Mouse (Mus musculus) intestine, embryonic 14.5 days (tissue): ENCODE results near the gene Vmn2r83. TPM values are rescaled to one million over a fixed set of nuclear protein-coding genes. Genes with fewer than 3 reads are reported as not detected.

Source experiments
- ATAC-seq: fragments of 200-750 bp; cut with Nextera tagmentation; replicated peaks from 2 replicates; pipeline ENCODE4 v1.8.0; 2017; ENCODE audit warnings: low read depth, moderate number of reproducible peaks, moderate TSS enrichment, moderate library complexity; ENCODE audit not compliant: low FRiP score, low TSS enrichment
- DNase-seq: peaks from one replicate; pipeline ENCODE4 v3.0.0-alpha.2; 2018; ENCODE audit warnings: low spot score
- H3K27ac ChIP-seq: fragments of 300-500 bp; sonication (generic); 2 replicates; pipeline ENCODE4 v1.5.1; 2014; ENCODE audit warnings: low read depth, mild to moderate bottlenecking, control low read depth
- H3K27me3 ChIP-seq: fragments of 300-500 bp; sonication (generic); replicated peaks from 2 replicates; pipeline ENCODE4 v1.6.1; 2014; ENCODE audit warnings: low read length, control low read depth; ENCODE audit not compliant: control insufficient read depth, insufficient read depth
- H3K36me3 ChIP-seq: fragments of 300-500 bp; sonication (generic); 2 replicates; pipeline ENCODE4 v1.6.1; 2014; ENCODE audit warnings: low read length, control low read depth; ENCODE audit not compliant: control insufficient read depth, insufficient read depth
- H3K4me1 ChIP-seq: fragments of 300-500 bp; sonication (generic); replicated peaks from 2 replicates; pipeline ENCODE4 v1.6.1; 2014; ENCODE audit warnings: low read length, control low read depth, mixed read lengths; ENCODE audit not compliant: control insufficient read depth, insufficient read depth
- H3K4me2 ChIP-seq: fragments of 300-500 bp; sonication (generic); 2 replicates; pipeline ENCODE4 v1.6.1; 2014; ENCODE audit warnings: low read length
- H3K4me3 ChIP-seq: fragments of 300-500 bp; sonication (generic); 2 replicates; pipeline ENCODE4 v1.5.1; 2014; ENCODE audit warnings: low read depth, low read length, control low read depth, mixed read lengths
- H3K9ac ChIP-seq: fragments of 300-500 bp; sonication (generic); 2 replicates; pipeline ENCODE4 v1.6.1; 2014; ENCODE audit warnings: mild to moderate bottlenecking, low read length
- H3K9me3 ChIP-seq: fragments of 300-500 bp; sonication (generic); 2 replicates; pipeline ENCODE4 v1.6.1; 2016; ENCODE audit warnings: low read length, control low read depth; ENCODE audit not compliant: control insufficient read depth
- WGBS: fragments of 180-500 bp; shearing (Covaris S2); extraction: QIAGEN DNeasy Blood & Tissue Kit; methylation state at CpG from one replicate; pipeline ENCODE4 v1.1.7; 2014; 5-methylcytosine and 5-hydroxymethylcytosine counted together
- polyA plus RNA-seq: library from polyadenylated mRNA; unstranded; fragments of >200 nt; fragmentation: Nextera tagmentation; extraction: Ambion mirVana; gene quantifications from 2 replicates; pipeline ENCODE4 v1.2.1, GENCODE M21; 2014

Gene Vmn2r83
- polyA plus RNA-seq, 1 experiment from 2014 or later: not detected

GRCm38 (mm10) chr10:79534426-79534825, 65.9 kb downstream of the Vmn2r83 start:
- Histone ChIP-seq H3K4me3 (no peak overlapping the region), H3K36me3 (peaks cover 22% of the 10 kb centered on the region), H3K4me2 (no peak overlapping the region), H3K27me3 (no peaks in the 10 kb centered on the region), H3K27ac (no peak overlapping the region), H3K9ac (no peak overlapping the region), H3K4me1 (peaks cover 7% of the 10 kb centered on the region; the same call in 1 of the 2 replicates), H3K9me3 (no peaks in the 10 kb centered on the region)
- WGBS: 83% methylated on average over 2 of the region's 2 CpGs
- no peak for ATAC-seq
- DNase-seq: peak; percentile 51

GRCm38 (mm10) chr10:79535431-79535830, 66.9 kb downstream of the Vmn2r83 start:
- Histone ChIP-seq H3K27ac (no peak overlapping the region), H3K4me2 (no peak overlapping the region), H3K9ac (no peak overlapping the region), H3K27me3 (no peaks in the 10 kb centered on the region), H3K4me1 (peaks cover 7% of the 10 kb centered on the region; the same call in 1 of the 2 replicates), H3K9me3 (no peaks in the 10 kb centered on the region), H3K4me3 (no peak overlapping the region), H3K36me3 (peaks cover 28% of the 10 kb centered on the region)
- DNase-seq (peak; percentile 31), ATAC-seq (no peak)
- 66% methylated on average over 1 of the region's 1 CpGs for WGBS

GRCm38 (mm10) chr10:79536461-79537080, 68.0 kb downstream of the Vmn2r83 start:
- Histone ChIP-seq H3K4me1 (peaks cover 7% of the 10 kb centered on the region; the same call in 1 of the 2 replicates), H3K36me3 (peaks cover 40% of the 10 kb centered on the region), H3K27me3 (no peaks in the 10 kb centered on the region), H3K4me3 (no peak overlapping the region), H3K27ac (no peak overlapping the region), H3K9me3 (no peaks in the 10 kb centered on the region), H3K9ac (no peak overlapping the region), H3K4me2 (no peak overlapping the region)
- ATAC-seq (no peak), DNase-seq (peak; percentile 49)
- 71% methylated on average over 12 of the region's 12 CpGs for WGBS

GRCm38 (mm10) chr10:79537271-79537670, 68.7 kb downstream of the Vmn2r83 start:
- Histone ChIP-seq H3K9me3 (no peaks in the 10 kb centered on the region), H3K27me3 (no peaks in the 10 kb centered on the region), H3K27ac (no peak overlapping the region), H3K36me3 (peaks cover 47% of the 10 kb centered on the region), H3K4me3 (no peak overlapping the region), H3K9ac (no peak overlapping the region), H3K4me2 (no peak overlapping the region), H3K4me1 (peaks cover 7% of the 10 kb centered on the region; the same call in 1 of the 2 replicates)
- ATAC-seq (no peak), DNase-seq (peak; percentile 38)
- WGBS: 89% methylated on average over 7 of the region's 7 CpGs

GRCm38 (mm10) chr10:79537781-79538180, 69.2 kb downstream of the Vmn2r83 start:
- 83% methylated on average over 2 of the region's 2 CpGs for WGBS
- Histone ChIP-seq H3K36me3 (peaks cover 52% of the 10 kb centered on the region), H3K27me3 (no peaks in the 10 kb centered on the region), H3K27ac (no peak overlapping the region), H3K9ac (no peak overlapping the region), H3K4me1 (peaks cover 4% of the 10 kb centered on the region; the same call in 1 of the 2 replicates), H3K9me3 (no peaks in the 10 kb centered on the region), H3K4me3 (no peak overlapping the region), H3K4me2 (no peak overlapping the region)
- DNase-seq (peak; percentile 38), ATAC-seq (no peak)

GRCm38 (mm10) chr10:79538323-79538722, 69.8 kb downstream of the Vmn2r83 start:
- Histone ChIP-seq H3K4me3 (no peak overlapping the region), H3K27ac (no peak overlapping the region), H3K4me2 (no peak overlapping the region), H3K27me3 (no peaks in the 10 kb centered on the region), H3K4me1 (peaks cover 4% of the 10 kb centered on the region; the same call in 1 of the 2 replicates), H3K36me3 (peaks cover 57% of the 10 kb centered on the region), H3K9me3 (no peaks in the 10 kb centered on the region), H3K9ac (no peak overlapping the region)
- ATAC-seq: no peak
- WGBS: 95% methylated on average over 3 of the region's 3 CpGs
- DNase-seq: peak; percentile 43

GRCm38 (mm10) chr10:79538873-79539272, 70.3 kb downstream of the Vmn2r83 start:
- Histone ChIP-seq H3K36me3 (peaks cover 63% of the 10 kb centered on the region), H3K9ac (no peak overlapping the region), H3K27ac (no peak overlapping the region), H3K9me3 (no peaks in the 10 kb centered on the region), H3K27me3 (no peaks in the 10 kb centered on the region), H3K4me2 (no peak overlapping the region), H3K4me3 (no peak overlapping the region), H3K4me1 (peaks cover 3% of the 10 kb centered on the region; the same call in 1 of the 2 replicates)
- ATAC-seq (no peak), DNase-seq (peak; percentile 34)
- 59% methylated on average over 4 of the region's 4 CpGs for WGBS

- Histone ChIP-seq H3K27ac (no peak overlapping the region), H3K27me3 (no peaks in the 10 kb centered on the region), H3K4me2 (no peak overlapping the region), H3K36me3 (peaks cover 73% of the 10 kb centered on the region), H3K9ac (no peak overlapping the region), H3K4me1 (no peaks in the 10 kb centered on the region), H3K4me3 (no peak overlapping the region), H3K9me3 (no peaks in the 10 kb centered on the region)
- DNase-seq (peak; percentile 41), ATAC-seq (no peak)
- WGBS: 92% methylated on average over 16 of the region's 16 CpGs
Measured at GRCm38 (mm10) chr10:79539701-79540495, 71.4 kb downstream of the Vmn2r83 start.
